Mouse (Mus musculus): ENCODE results near the gene Efs. TPM values are rescaled to one million over a fixed set of nuclear protein-coding genes. Genes with fewer than 3 reads are reported as not detected.
A peak's percentile ranks its signal among the peaks of the same experiment; 100 is the strongest.
"Not testable (repeated sequence)": the region's sequence is repeated elsewhere in the genome, so short reads cannot be mapped to it uniquely, and the experiment has no call there.

Gene Efs
- total RNA-seq (2021) (1 to 10 TPM; 1.9 to 3.0 TPM), polyA plus RNA-seq (2012; rRNA removed) (5.1 and 5.4 TPM in 2 replicates)
- long read RNA-seq, partial matches to known transcripts = 0 of 1 reads
- long read RNA-seq, other reads (novel, unspliced or antisense) = 0 of 1 reads

- H3K27me3 ChIP-seq (ENCODE audit: control insufficient read depth, insufficient read depth, low read length) = peaks cover 8% of the 10 kb centered on the region
- peak; percentile 74 to 76 for DNase-seq
- peak within 1 kb of the TSS; percentile 66 for H3K9ac ChIP-seq (ENCODE audit: low read depth, low read length)
- WGBS = 8% methylated on average over 57 of the region's 57 CpGs
- H3K4me3 ChIP-seq = peak within 1 kb of the TSS; percentile 34
- TF ChIP-seq EP300 (IDR thresholded peaks at IDR 0.05; ENCODE audit: insufficient read depth, low read depth, low read length) (no peak), POLR2A (IDR thresholded peaks at IDR 0.05; ENCODE audit: insufficient read depth, low read depth, low read length) (0 out of 2 replicates have a peak, but pooled peaks have one; percentile 42)
- intact Hi-C loops (cut with DNase I) = no loop called here
- peak within 1 kb of the TSS; percentile 58 for H3K27ac ChIP-seq
- H3K36me3 ChIP-seq (ENCODE audit: control insufficient read depth, insufficient read depth, low read length) = no peaks in the 10 kb centered on the region
- H3K79me2 ChIP-seq (replicated peaks; ENCODE audit: control insufficient read depth, insufficient read depth, low read length) = no peaks in the 10 kb centered on the region
- H3K4me1 ChIP-seq (ENCODE audit: control insufficient read depth, insufficient read depth, low read length) = no peaks in the 10 kb centered on the region; the same call in 1 of the 2 replicates
Measured at GRCm38 (mm10) chr14:54925349-54926342, at the start of gene Efs. TSS of gene Efs (minus strand) at chr14:54926126.

GRCm38 (mm10) chr14:54974068-54974791, 48.3 kb upstream of the Efs start:
- TF ChIP-seq CTCF (IDR thresholded peaks at IDR 0.05) (no peak), POLR2A (IDR thresholded peaks at IDR 0.05; ENCODE audit: insufficient read depth, low read depth, low read length) (peak; percentile 65)
- no peaks in the 10 kb centered on the region for H3K79me2 ChIP-seq (replicated peaks; ENCODE audit: control insufficient read depth, insufficient read depth, low read length)
- peak in 1 of 2 experiments; percentile 22 for DNase-seq
- peak overlapping the region; percentile 63 for H3K9ac ChIP-seq (ENCODE audit: low read depth, low read length)
- H3K27ac ChIP-seq = peak overlapping the region; percentile 68
- intact Hi-C loops (cut with DNase I) = no loop called here
- H3K4me3 ChIP-seq = peak overlapping the region; percentile 54
- 48% methylated on average over 6 of the region's 6 CpGs for WGBS
- H3K27me3 ChIP-seq (ENCODE audit: control insufficient read depth, insufficient read depth, low read length) = no peaks in the 10 kb centered on the region
- no peaks in the 10 kb centered on the region for H3K4me1 ChIP-seq (ENCODE audit: control insufficient read depth, insufficient read depth, low read length)
- H3K36me3 ChIP-seq (ENCODE audit: control insufficient read depth, insufficient read depth, low read length) = peaks cover 7% of the 10 kb centered on the region

- DNase-seq; H3K79me2 ChIP-seq (replicated peaks; ENCODE audit: control insufficient read depth, insufficient read depth, low read length); intact Hi-C loops (cut with DNase I); H3K4me1 ChIP-seq (ENCODE audit: control insufficient read depth, insufficient read depth, low read length); H3K27me3 ChIP-seq (ENCODE audit: control insufficient read depth, insufficient read depth, low read length); H3K36me3 ChIP-seq (ENCODE audit: control insufficient read depth, insufficient read depth, low read length): not testable (repeated sequence)
- Histone ChIP-seq H3K27ac (peak overlapping the region; percentile 91), H3K9ac (ENCODE audit: low read depth, low read length) (peak overlapping the region; percentile 63), H3K4me3 (peak overlapping the region; percentile 54)
- 52% methylated on average over 11 of the region's 11 CpGs for whole genome bisulfite sequencing
- TF ChIP-seq POLR2A (IDR thresholded peaks at IDR 0.05; ENCODE audit: insufficient read depth, low read depth, low read length) = peak; percentile 46; the same call in 1 of the 2 replicates
Measured at GRCm38 (mm10) chr14:54972786-54973185, 46.9 kb upstream of the Efs start.

DNA sequence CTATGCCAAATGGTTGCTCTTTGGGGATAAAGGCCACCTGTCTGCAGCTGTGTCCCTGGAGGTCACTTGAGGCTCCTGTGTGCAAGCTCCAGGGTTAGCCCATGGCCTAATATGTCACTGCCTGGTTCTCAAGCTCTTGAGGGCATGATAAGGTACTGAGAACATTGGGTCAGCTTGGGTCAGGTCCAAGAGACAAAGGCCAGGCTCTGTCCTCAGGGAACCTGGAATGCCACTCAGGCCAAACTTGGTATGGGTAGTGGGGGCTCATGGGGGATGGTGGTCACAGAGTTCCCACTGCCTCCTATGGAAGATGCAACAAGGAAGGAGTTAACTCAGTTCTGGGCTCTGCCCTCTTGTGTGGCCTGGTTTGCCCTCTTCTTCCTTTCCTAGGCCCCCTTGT, 42.4 kb upstream of the Efs start:
- peak; percentile 53 to 85 for DNase-seq
- Histone ChIP-seq H3K36me3 (ENCODE audit: control insufficient read depth, insufficient read depth, low read length) (no peaks in the 10 kb centered on the region), H3K79me2 (replicated peaks; ENCODE audit: control insufficient read depth, insufficient read depth, low read length) (no peaks in the 10 kb centered on the region), H3K4me1 (ENCODE audit: control insufficient read depth, insufficient read depth, low read length) (no peaks in the 10 kb centered on the region), H3K27ac (peak overlapping the region; percentile 91), H3K27me3 (ENCODE audit: control insufficient read depth, insufficient read depth, low read length) (no peaks in the 10 kb centered on the region), H3K4me3 (peak overlapping the region; percentile 54), H3K9ac (ENCODE audit: low read depth, low read length) (no peak overlapping the region)
- intact Hi-C loops (cut with DNase I) = no loop called here
- TF ChIP-seq CTCF (IDR thresholded peaks at IDR 0.05) = no peak
- TF ChIP-seq EP300 (IDR thresholded peaks at IDR 0.05; ENCODE audit: insufficient read depth, low read depth, low read length) = peak; percentile 99
- TF ChIP-seq POLR2A (IDR thresholded peaks at IDR 0.05; ENCODE audit: insufficient read depth, low read depth, low read length) = no peak

- no peaks in the 10 kb centered on the region for H3K4me1 ChIP-seq (ENCODE audit: control insufficient read depth, insufficient read depth, low read length)
- TF ChIP-seq CTCF (IDR thresholded peaks at IDR 0.05) (no peak), EP300 (IDR thresholded peaks at IDR 0.05; ENCODE audit: insufficient read depth, low read depth, low read length) (peak; percentile 67; the same call in 1 of the 2 replicates)
Measured at GRCm38 (mm10) chr14:54967874-54968273, 41.9 kb upstream of the Efs start.

More at GRCm38 (mm10) chr14:54967874-54968273, 41.9 kb upstream of the Efs start:
- Histone ChIP-seq H3K27me3 (ENCODE audit: control insufficient read depth, insufficient read depth, low read length) (no peaks in the 10 kb centered on the region), H3K79me2 (replicated peaks; ENCODE audit: control insufficient read depth, insufficient read depth, low read length) (no peaks in the 10 kb centered on the region), H3K4me3 (peak overlapping the region; percentile 46), H3K36me3 (ENCODE audit: control insufficient read depth, insufficient read depth, low read length) (no peaks in the 10 kb centered on the region), H3K9ac (ENCODE audit: low read depth, low read length) (no peak overlapping the region; the same call in 1 of the 2 replicates), H3K27ac (peak overlapping the region; percentile 89)
- intact Hi-C loops (cut with DNase I) = no loop called here
- 60% methylated on average over 3 of the region's 3 CpGs for WGBS
- peak in 1 of 2 experiments; percentile 62 for DNase-seq

Measured in heart, adult 2 months (tissue).